Mouse (Mus musculus) heart, postnatal 25 days (tissue): ENCODE data around the gene Olfr1467. TPM values are rescaled to one million over a fixed set of nuclear protein-coding genes. Genes with fewer than 3 reads are reported as not detected.

ENCODE experiments used
- DNase-seq: peaks from one replicate; pipeline ENCODE4 v3.0.0; 2022; ENCODE audit warnings: low spot score
- intact Hi-C: fragments of 180-260 bp; cut with DNase I; formaldehyde crosslinking; loops from one replicate; pipeline ENCODE4 v1.15.1; 2025
- total RNA-seq, 2 experiments: library from RNA; stranded (reverse); gene quantifications; 2 replicates each; pipeline ENCODE4 v1.2.3; 2021

Olfr1467 gene
- total RNA-seq: not detected

- intact Hi-C loops: no loop called here
- DNase-seq: no peak
These were observed at the start of gene Olfr1467 for GRCm38 (mm10) chr19:13361936-13362335. Gene Olfr1467, plus strand, starts transcription at chr19:13362236.

- no peak for DNase-seq
- intact Hi-C loops: loop anchor here (2.0 kb wide), 1 partner anchor 35 kb away; no protein-coding TSS in a partner anchor
These were observed 46.6 kb upstream of the Olfr1467 start, which contains the start of gene Olfr1465 for GRCm38 (mm10) chr19:13315441-13315840. Gene Olfr1465, minus strand, starts transcription at chr19:13315541.

- no peak for DNase-seq
- intact Hi-C loops: no loop called here
These were observed 23.5 kb upstream of the Olfr1467 start, which contains the start of gene Olfr1466 for GRCm38 (mm10) chr19:13338562-13338961. Gene Olfr1466, plus strand, starts transcription at chr19:13338862.

GRCm38 (mm10) chr19:13407549-13407948, 45.5 kb downstream of the Olfr1467 start, which contains the start of gene Olfr1469:
Gene Olfr1469, plus strand, starts transcription at chr19:13407849.
- intact Hi-C loops: no loop called here
- DNase-seq: no peak

Other genes with a start within 250 kb of the Olfr1467 start
- under 1 TPM in 1 of 2 experiments, not detected in 1; 0.05 TPM for gene Olfr1459, start 212.7 kb upstream of the Olfr1467 start, total RNA-seq
- not detected for gene Olfr1461, start 199.2 kb upstream of the Olfr1467 start, total RNA-seq
- gene Olfr1462, start 176.5 kb upstream of the Olfr1467 start, total RNA-seq: not detected
- gene Olfr1463, start 130.9 kb upstream of the Olfr1467 start, total RNA-seq: not detected
- gene Olfr1465, start 46.7 kb upstream of the Olfr1467 start, total RNA-seq: not detected
- gene Olfr1466, start 23.4 kb upstream of the Olfr1467 start, total RNA-seq: not detected
- gene Olfr1469, start 45.6 kb downstream of the Olfr1467 start, total RNA-seq: not detected
- not detected for gene Olfr1471, start 81.2 kb downstream of the Olfr1467 start, total RNA-seq
- gene Olfr1472, start 93.8 kb downstream of the Olfr1467 start, total RNA-seq: not detected
- not detected for gene Olfr1474, start 107.3 kb downstream of the Olfr1467 start, total RNA-seq
- not detected for gene Olfr1475, start 118.0 kb downstream of the Olfr1467 start, total RNA-seq
- gene Olfr1477, start 138.3 kb downstream of the Olfr1467 start, total RNA-seq: not detected
- gene Olfr1480, start 165.7 kb downstream of the Olfr1467 start, total RNA-seq: not detected
- not detected for gene Olfr1484, start 221.3 kb downstream of the Olfr1467 start, total RNA-seq